Mouse (Mus musculus): ENCODE measurements at regions not wholly inside any gene's neighbourhood (a gene's known extent, or its start where the extent isn't known, plus 50 kb on each side); places are given as distances from the start of the nearest gene placed in this dataset.

GRCm38 (mm10) chr15:62492350-62492749 is 1352.6 kb downstream of the Gsdmc2 start:
- no peak for TF ChIP-seq CTCF (IDR thresholded peaks at IDR 0.05; ENCODE audit: borderline replicate concordance, insufficient read depth, low read depth, low read length)
- no peak for TF ChIP-seq POLR2A (IDR thresholded peaks at IDR 0.05; ENCODE audit: borderline replicate concordance, insufficient read depth, low read length)

Data from cerebellum, adult 2 months (tissue).